Mouse (Mus musculus): ENCODE measurements around the gene Gm26602. TPM values are rescaled to one million over a fixed set of nuclear protein-coding genes. Genes with fewer than 3 reads are reported as not detected.

Gm26602 gene
- not detected for polyA plus RNA-seq (2015; fragmentation: Illumina TruSeq; extraction: RNeasy Lipid Tissue Mini Kit (QIAGEN cat#74804); ENCODE audit: insufficient read depth, low read depth, low replicate concordance)

GRCm38 (mm10) chr10:79910556-79910955, at the start of gene Gm26602:
Gene Gm26602 (plus strand): TSS chr10:79910856.

DNA sequence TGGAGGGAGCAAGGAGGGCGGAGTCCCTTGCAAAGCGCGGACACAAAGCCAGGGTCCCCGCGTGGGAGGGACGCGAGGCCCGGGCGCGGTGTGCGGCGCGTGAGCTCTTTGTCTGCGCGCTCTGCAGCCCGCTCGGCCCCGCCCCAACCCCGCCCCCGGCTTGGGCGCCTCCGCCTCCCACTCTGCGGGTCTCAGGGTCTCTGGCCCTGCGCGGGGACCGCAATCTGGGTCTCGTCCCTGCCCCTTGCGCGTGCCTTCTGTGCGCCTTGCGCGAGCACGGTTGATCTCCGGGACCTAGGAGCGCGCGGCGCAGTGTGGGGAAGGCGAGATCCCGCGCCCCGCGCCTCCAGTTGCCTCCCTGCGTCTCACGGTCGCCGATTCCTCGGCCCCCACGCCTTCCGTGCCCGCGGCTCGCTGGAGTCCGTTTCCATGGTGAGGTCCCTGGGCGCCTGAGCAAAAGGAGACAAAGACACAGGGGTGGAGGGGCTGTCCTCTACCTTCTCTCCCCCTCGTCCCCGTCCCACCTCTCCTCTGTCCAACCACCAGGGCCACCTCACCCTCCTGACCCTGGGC, 36.3 kb upstream of the Gm26602 start, which contains the start of the genes Prtn3 and Plppr3:
TSS of gene Prtn3 (plus strand) at position 187 of the 573 bp plus-strand sequence.
TSS of gene Plppr3 (minus strand) at position 345 of the 573 bp plus-strand sequence.

DNA sequence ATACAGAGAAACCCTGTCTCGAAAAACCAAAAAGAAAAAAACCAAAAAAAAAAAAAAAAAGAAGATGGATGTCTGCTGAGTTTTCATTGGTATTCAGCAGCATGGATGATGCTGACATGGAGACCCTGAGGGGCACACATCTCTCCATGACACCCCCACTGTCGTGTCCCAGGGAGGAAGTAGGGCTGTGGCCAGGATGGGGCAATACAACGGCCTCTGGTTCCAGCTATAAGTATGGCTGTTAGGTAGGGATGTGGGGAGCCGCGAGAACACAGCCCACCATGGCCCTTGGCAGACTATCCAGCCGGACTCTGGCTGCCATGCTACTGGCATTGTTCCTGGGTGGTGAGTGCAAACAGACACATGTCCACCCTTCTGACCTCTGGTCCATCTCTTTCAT, 24.6 kb upstream of the Gm26602 start, which contains the start of gene Elane:
TSS of gene Elane (plus strand) at position 194 of the 400 bp plus-strand sequence.

DNA sequence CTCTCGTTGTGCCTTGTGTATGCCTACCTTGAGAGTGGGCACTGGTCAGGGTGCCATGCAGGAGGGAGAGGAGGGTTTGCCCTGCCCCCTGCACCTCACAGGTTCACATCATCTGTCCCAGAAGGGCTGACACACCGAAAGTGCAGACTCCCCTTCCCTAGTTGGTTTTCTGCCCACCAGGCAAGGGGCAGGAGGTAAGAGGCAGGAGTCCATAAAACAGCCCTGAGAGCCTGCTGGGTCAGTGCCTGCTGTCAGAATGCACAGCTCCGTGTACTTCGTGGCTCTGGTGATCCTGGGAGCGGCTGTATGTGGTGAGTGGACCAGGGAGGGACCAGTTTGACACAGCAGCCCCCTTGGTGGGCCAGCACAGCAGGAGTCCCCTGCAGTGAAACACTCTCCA, 20.0 kb upstream of the Gm26602 start, which contains the start of gene Cfd:
TSS of gene Cfd (plus strand) at position 184 of the 400 bp plus-strand sequence.

DNA sequence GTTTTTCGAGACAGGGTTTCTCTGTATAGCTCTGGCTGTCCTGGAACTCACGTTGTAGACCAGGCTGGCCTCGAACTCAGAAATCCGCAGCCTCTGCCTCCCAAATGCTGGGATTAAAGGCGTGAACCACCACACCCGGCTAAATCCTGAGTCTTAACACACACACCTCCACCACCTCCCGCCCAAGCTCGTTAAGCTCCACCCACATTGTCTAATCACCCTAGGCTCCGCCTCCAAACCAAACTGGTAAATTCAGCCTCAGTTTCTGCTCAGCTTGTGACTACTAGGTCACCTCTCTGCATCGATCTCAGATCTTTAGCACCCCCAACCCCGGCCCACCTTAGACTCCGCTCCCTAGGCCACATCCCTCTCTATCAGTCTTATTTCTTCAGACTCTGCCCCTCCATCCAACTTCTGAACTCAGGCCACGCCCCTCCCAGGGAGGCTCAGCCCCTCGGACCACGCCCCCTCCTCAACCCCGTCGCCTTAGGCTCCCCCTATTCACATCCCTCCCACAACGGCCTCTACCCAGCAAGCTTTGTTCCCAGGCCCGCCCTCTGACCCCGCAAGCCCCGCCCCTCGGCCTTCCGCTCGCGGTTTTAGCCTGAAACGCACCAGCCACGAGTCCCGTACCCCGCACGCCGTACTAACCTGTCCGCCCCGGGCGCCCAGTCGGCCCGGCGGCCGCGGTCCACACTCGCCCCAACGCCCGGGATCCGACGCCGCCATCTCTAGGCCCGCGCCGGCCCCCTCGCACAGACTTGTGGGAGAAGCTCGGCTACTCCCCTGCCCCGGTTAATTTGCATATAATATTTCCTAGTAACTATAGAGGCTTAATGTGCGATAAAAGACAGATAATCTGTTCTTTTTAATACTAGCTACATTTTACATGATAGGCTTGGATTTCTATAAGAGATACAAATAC, 2.2 kb upstream of the Gm26602 start, which contains the start of gene Med16:
TSS of gene Med16 (minus strand) at position 757 of the 925 bp plus-strand sequence.

GRCm38 (mm10) chr10:79916808-79917531, 6.3 kb downstream of the Gm26602 start, which contains the start of gene Kiss1r:
Gene Kiss1r (plus strand): TSS chr10:79916971.

GRCm38 (mm10) chr10:79920958-79921535, 10.4 kb downstream of the Gm26602 start, which contains the start of gene R3hdm4:
Gene R3hdm4 (minus strand): TSS chr10:79921208.

DNA sequence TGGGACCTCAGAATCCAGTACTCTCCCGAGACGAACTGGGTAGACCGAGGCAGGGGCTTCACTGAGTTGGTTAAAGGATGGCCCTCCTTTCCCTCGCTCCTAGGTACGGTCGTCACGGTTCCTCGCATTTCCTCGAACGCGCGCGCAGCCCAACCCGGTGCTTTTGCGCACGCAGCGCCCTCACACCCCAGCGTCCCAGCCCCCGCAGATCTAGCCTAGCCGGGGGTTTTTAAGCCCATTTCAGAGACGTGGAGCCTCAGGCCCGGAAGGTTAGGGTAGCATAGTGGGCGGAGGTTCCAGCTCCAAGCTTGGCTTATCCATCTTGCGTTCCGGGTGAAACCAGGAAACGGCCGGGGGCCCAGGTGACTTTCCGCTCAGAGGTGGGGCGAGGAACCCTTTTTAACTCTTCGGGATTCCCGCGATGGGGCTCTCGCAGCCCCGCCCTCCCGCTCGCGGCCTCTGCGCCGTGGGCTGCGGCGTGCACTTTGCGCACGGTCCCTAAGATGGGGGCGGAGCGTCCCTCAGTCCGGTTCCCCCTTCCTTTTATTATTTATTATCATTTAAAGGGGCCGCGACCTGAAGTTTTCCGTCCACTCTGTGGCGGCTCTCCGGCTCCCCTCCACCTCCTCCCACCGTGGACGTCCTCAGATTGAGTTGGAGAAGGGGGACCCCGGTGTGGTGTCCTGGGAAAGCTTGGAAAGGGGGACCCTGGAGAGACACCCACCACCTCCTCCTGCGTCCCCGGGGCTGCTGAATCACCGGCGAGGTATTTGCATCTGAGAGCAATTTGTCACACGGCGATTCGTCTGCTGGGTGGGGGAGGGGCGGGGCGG, 16.1 kb downstream of the Gm26602 start, which contains the start of gene Arid3a:
TSS of gene Arid3a (plus strand) at position 553 of the 833 bp plus-strand sequence.

DNA sequence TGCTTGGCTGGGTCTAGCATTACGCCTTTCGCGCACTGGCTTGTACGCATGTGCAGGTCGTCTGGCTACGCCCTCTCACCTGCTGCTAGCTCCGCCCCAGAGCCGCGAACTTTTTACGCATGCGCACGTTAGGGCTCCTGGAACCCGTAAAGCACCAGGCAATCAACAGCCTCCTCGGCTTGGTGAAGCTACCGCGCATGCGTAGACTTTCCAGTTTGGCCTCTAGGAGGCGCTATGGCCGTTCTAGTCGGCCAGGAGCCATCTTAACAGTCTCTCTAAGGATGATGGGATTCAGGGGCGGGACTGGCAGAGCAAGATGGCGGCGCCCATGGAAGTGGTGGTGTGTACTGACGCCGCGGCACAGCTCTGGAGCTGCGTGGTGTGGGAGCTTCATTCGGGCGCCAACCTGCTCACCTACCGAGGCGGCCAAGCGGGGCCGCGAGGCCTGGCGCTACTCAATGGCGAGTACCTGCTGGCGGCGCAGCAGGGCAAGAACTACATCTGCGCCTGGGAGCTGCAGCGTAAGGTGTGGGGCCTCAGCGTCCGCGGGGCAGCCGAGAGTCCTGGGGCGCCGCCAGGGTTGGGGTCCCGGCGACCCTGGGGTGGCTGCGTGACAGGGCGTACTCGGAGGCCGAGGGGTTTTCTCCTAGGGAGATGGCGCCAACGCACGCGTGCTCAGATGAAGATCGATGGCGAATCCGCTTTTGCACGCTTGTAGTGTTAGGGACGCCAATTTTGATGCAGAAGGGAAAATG, 49.4 kb downstream of the Gm26602 start, which contains the start of gene Wdr18:
TSS of gene Wdr18 (plus strand) at position 306 of the 755 bp plus-strand sequence.

Other genes with a start within 250 kb of the Gm26602 start
- gene Madcam1, start 246.3 kb upstream of the Gm26602 start, polyA plus RNA-seq (2015; fragmentation: Illumina TruSeq; extraction: RNeasy Lipid Tissue Mini Kit (QIAGEN cat#74804); ENCODE audit: insufficient read depth, low read depth, low replicate concordance) = not detected
- 4.6 TPM for gene Tpgs1, start 241.5 kb upstream of the Gm26602 start, polyA plus RNA-seq (2015; fragmentation: Illumina TruSeq; extraction: RNeasy Lipid Tissue Mini Kit (QIAGEN cat#74804); ENCODE audit: insufficient read depth, low read depth, low replicate concordance)
- gene Cdc34, start 228.7 kb upstream of the Gm26602 start, polyA plus RNA-seq (2015; fragmentation: Illumina TruSeq; extraction: RNeasy Lipid Tissue Mini Kit (QIAGEN cat#74804); ENCODE audit: insufficient read depth, low read depth, low replicate concordance) = 47.7 TPM
- 0.74 TPM for gene Gzmm, start 221.8 kb upstream of the Gm26602 start, polyA plus RNA-seq (2015; fragmentation: Illumina TruSeq; extraction: RNeasy Lipid Tissue Mini Kit (QIAGEN cat#74804); ENCODE audit: insufficient read depth, low read depth, low replicate concordance)
- 168 TPM for gene Bsg, start 206.4 kb upstream of the Gm26602 start, polyA plus RNA-seq (2015; fragmentation: Illumina TruSeq; extraction: RNeasy Lipid Tissue Mini Kit (QIAGEN cat#74804); ENCODE audit: insufficient read depth, low read depth, low replicate concordance)
- 0.83 TPM for gene Hcn2, start 194.2 kb upstream of the Gm26602 start, polyA plus RNA-seq (2015; fragmentation: Illumina TruSeq; extraction: RNeasy Lipid Tissue Mini Kit (QIAGEN cat#74804); ENCODE audit: insufficient read depth, low read depth, low replicate concordance)
- 29.7 TPM for gene Polrmt, start 164.3 kb upstream of the Gm26602 start, polyA plus RNA-seq (2015; fragmentation: Illumina TruSeq; extraction: RNeasy Lipid Tissue Mini Kit (QIAGEN cat#74804); ENCODE audit: insufficient read depth, low read depth, low replicate concordance)
- gene Fgf22, start 155.8 kb upstream of the Gm26602 start, polyA plus RNA-seq (2015; fragmentation: Illumina TruSeq; extraction: RNeasy Lipid Tissue Mini Kit (QIAGEN cat#74804); ENCODE audit: insufficient read depth, low read depth, low replicate concordance) = not detected
- 22.3 TPM for gene Rnf126, start 143.9 kb upstream of the Gm26602 start, polyA plus RNA-seq (2015; fragmentation: Illumina TruSeq; extraction: RNeasy Lipid Tissue Mini Kit (QIAGEN cat#74804); ENCODE audit: insufficient read depth, low read depth, low replicate concordance)
- gene Fstl3, start 133.6 kb upstream of the Gm26602 start, polyA plus RNA-seq (2015; fragmentation: Illumina TruSeq; extraction: RNeasy Lipid Tissue Mini Kit (QIAGEN cat#74804); ENCODE audit: insufficient read depth, low read depth, low replicate concordance) = 7.2 TPM
- not detected for gene Prss57, start 119.9 kb upstream of the Gm26602 start, polyA plus RNA-seq (2015; fragmentation: Illumina TruSeq; extraction: RNeasy Lipid Tissue Mini Kit (QIAGEN cat#74804); ENCODE audit: insufficient read depth, low read depth, low replicate concordance)
- gene Palm, start 117.3 kb upstream of the Gm26602 start, polyA plus RNA-seq (2015; fragmentation: Illumina TruSeq; extraction: RNeasy Lipid Tissue Mini Kit (QIAGEN cat#74804); ENCODE audit: insufficient read depth, low read depth, low replicate concordance) = 13.2 TPM
- 1.3 TPM for gene Misp, start 89.9 kb upstream of the Gm26602 start, polyA plus RNA-seq (2015; fragmentation: Illumina TruSeq; extraction: RNeasy Lipid Tissue Mini Kit (QIAGEN cat#74804); ENCODE audit: insufficient read depth, low read depth, low replicate concordance)
- gene Ptbp1, start 56.4 kb upstream of the Gm26602 start, polyA plus RNA-seq (2015; fragmentation: Illumina TruSeq; extraction: RNeasy Lipid Tissue Mini Kit (QIAGEN cat#74804); ENCODE audit: insufficient read depth, low read depth, low replicate concordance) = 39.5 TPM
- gene Prtn3, start 36.4 kb upstream of the Gm26602 start, polyA plus RNA-seq (2015; fragmentation: Illumina TruSeq; extraction: RNeasy Lipid Tissue Mini Kit (QIAGEN cat#74804); ENCODE audit: insufficient read depth, low read depth, low replicate concordance) = 1.1 TPM
- 2.6 TPM for gene Plppr3, start 36.2 kb upstream of the Gm26602 start, polyA plus RNA-seq (2015; fragmentation: Illumina TruSeq; extraction: RNeasy Lipid Tissue Mini Kit (QIAGEN cat#74804); ENCODE audit: insufficient read depth, low read depth, low replicate concordance)
- gene Elane, start 24.6 kb upstream of the Gm26602 start, polyA plus RNA-seq (2015; fragmentation: Illumina TruSeq; extraction: RNeasy Lipid Tissue Mini Kit (QIAGEN cat#74804); ENCODE audit: insufficient read depth, low read depth, low replicate concordance) = not detected
- 168 TPM for gene Cfd, start 20.0 kb upstream of the Gm26602 start, polyA plus RNA-seq (2015; fragmentation: Illumina TruSeq; extraction: RNeasy Lipid Tissue Mini Kit (QIAGEN cat#74804); ENCODE audit: insufficient read depth, low read depth, low replicate concordance)
- 4.0 TPM for gene Med16, start 1.9 kb upstream of the Gm26602 start, polyA plus RNA-seq (2015; fragmentation: Illumina TruSeq; extraction: RNeasy Lipid Tissue Mini Kit (QIAGEN cat#74804); ENCODE audit: insufficient read depth, low read depth, low replicate concordance)
- gene Kiss1r, start 6.1 kb downstream of the Gm26602 start, polyA plus RNA-seq (2015; fragmentation: Illumina TruSeq; extraction: RNeasy Lipid Tissue Mini Kit (QIAGEN cat#74804); ENCODE audit: insufficient read depth, low read depth, low replicate concordance) = not detected
- 19.0 TPM for gene R3hdm4, start 10.4 kb downstream of the Gm26602 start, polyA plus RNA-seq (2015; fragmentation: Illumina TruSeq; extraction: RNeasy Lipid Tissue Mini Kit (QIAGEN cat#74804); ENCODE audit: insufficient read depth, low read depth, low replicate concordance)
- gene Arid3a, start 16.2 kb downstream of the Gm26602 start, polyA plus RNA-seq (2015; fragmentation: Illumina TruSeq; extraction: RNeasy Lipid Tissue Mini Kit (QIAGEN cat#74804); ENCODE audit: insufficient read depth, low read depth, low replicate concordance) = 1.0 TPM
- gene Wdr18, start 49.3 kb downstream of the Gm26602 start, polyA plus RNA-seq (2015; fragmentation: Illumina TruSeq; extraction: RNeasy Lipid Tissue Mini Kit (QIAGEN cat#74804); ENCODE audit: insufficient read depth, low read depth, low replicate concordance) = 6.9 TPM
- not detected for gene Grin3b, start 59.9 kb downstream of the Gm26602 start, polyA plus RNA-seq (2015; fragmentation: Illumina TruSeq; extraction: RNeasy Lipid Tissue Mini Kit (QIAGEN cat#74804); ENCODE audit: insufficient read depth, low read depth, low replicate concordance)
- gene Tmem259, start 73.5 kb downstream of the Gm26602 start, polyA plus RNA-seq (2015; fragmentation: Illumina TruSeq; extraction: RNeasy Lipid Tissue Mini Kit (QIAGEN cat#74804); ENCODE audit: insufficient read depth, low read depth, low replicate concordance) = 36.8 TPM
- 13.6 TPM for gene Cnn2, start 77.7 kb downstream of the Gm26602 start, polyA plus RNA-seq (2015; fragmentation: Illumina TruSeq; extraction: RNeasy Lipid Tissue Mini Kit (QIAGEN cat#74804); ENCODE audit: insufficient read depth, low read depth, low replicate concordance)
- 6.0 TPM for gene Abca7, start 85.6 kb downstream of the Gm26602 start, polyA plus RNA-seq (2015; fragmentation: Illumina TruSeq; extraction: RNeasy Lipid Tissue Mini Kit (QIAGEN cat#74804); ENCODE audit: insufficient read depth, low read depth, low replicate concordance)
- gene Arhgap45, start 105.8 kb downstream of the Gm26602 start, polyA plus RNA-seq (2015; fragmentation: Illumina TruSeq; extraction: RNeasy Lipid Tissue Mini Kit (QIAGEN cat#74804); ENCODE audit: insufficient read depth, low read depth, low replicate concordance) = 4.5 TPM
- gene Polr2e, start 128.9 kb downstream of the Gm26602 start, polyA plus RNA-seq (2015; fragmentation: Illumina TruSeq; extraction: RNeasy Lipid Tissue Mini Kit (QIAGEN cat#74804); ENCODE audit: insufficient read depth, low read depth, low replicate concordance) = 33.6 TPM
- gene Gpx4, start 136.3 kb downstream of the Gm26602 start, polyA plus RNA-seq (2015; fragmentation: Illumina TruSeq; extraction: RNeasy Lipid Tissue Mini Kit (QIAGEN cat#74804); ENCODE audit: insufficient read depth, low read depth, low replicate concordance) = 266 TPM
- gene Sbno2, start 194.7 kb downstream of the Gm26602 start, polyA plus RNA-seq (2015; fragmentation: Illumina TruSeq; extraction: RNeasy Lipid Tissue Mini Kit (QIAGEN cat#74804); ENCODE audit: insufficient read depth, low read depth, low replicate concordance) = 6.5 TPM
- gene Stk11, start 204.9 kb downstream of the Gm26602 start, polyA plus RNA-seq (2015; fragmentation: Illumina TruSeq; extraction: RNeasy Lipid Tissue Mini Kit (QIAGEN cat#74804); ENCODE audit: insufficient read depth, low read depth, low replicate concordance) = 77.4 TPM
- gene Atp5d, start 227.8 kb downstream of the Gm26602 start, polyA plus RNA-seq (2015; fragmentation: Illumina TruSeq; extraction: RNeasy Lipid Tissue Mini Kit (QIAGEN cat#74804); ENCODE audit: insufficient read depth, low read depth, low replicate concordance) = 84.2 TPM
- 5.9 TPM for gene Cbarp, start 230.0 kb downstream of the Gm26602 start, polyA plus RNA-seq (2015; fragmentation: Illumina TruSeq; extraction: RNeasy Lipid Tissue Mini Kit (QIAGEN cat#74804); ENCODE audit: insufficient read depth, low read depth, low replicate concordance)
- gene Midn, start 237.4 kb downstream of the Gm26602 start, polyA plus RNA-seq (2015; fragmentation: Illumina TruSeq; extraction: RNeasy Lipid Tissue Mini Kit (QIAGEN cat#74804); ENCODE audit: insufficient read depth, low read depth, low replicate concordance) = 10.8 TPM

Data from pancreas, adult 10 weeks (tissue).